Mouse (Mus musculus) liver, adult 2 months (tissue): ENCODE results near the gene Col6a3.

Experiments
- CTCF ChIP-seq: fragments of 200-500 bp; IDR thresholded peaks from 2 replicates; pipeline ENCODE4 v1.5.1; 2011; ENCODE audit warnings: low read depth, low read length, control low read depth
- POLR2A ChIP-seq: fragments of 200-500 bp; IDR thresholded peaks from 2 replicates; pipeline ENCODE4 v1.6.1; 2011; ENCODE audit warnings: low read length, control low read depth; ENCODE audit not compliant: insufficient read depth; ENCODE audit errors: extremely low read depth

DNA sequence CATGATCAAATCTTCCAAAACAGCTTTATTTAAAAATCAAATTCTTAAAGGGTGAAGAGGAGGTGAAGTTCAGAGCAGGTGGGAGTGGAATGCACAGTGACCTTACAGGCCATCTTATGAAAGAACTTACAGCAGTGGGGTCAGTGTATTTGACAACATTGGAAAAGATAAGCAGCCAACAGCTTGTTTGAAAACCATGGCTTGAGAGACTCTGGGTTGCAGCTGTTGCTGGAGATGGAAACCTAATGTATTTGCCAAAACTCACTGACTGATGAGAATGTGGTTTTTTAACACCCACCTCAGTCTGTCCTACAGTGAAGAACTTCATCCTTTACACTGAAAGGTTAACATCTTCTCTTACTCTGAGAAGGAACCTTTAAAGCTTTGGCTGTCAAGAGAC, 120.4 kb downstream of the Col6a3 start:
- TF ChIP-seq CTCF: no peak
- no peak for TF ChIP-seq POLR2A
